Mouse (Mus musculus) spleen, adult 2 months (tissue): ENCODE measurements around the gene Zfp260. TPM values are rescaled to one million over a fixed set of nuclear protein-coding genes. Genes with fewer than 3 reads are reported as not detected.
A peak's percentile ranks its signal among the peaks of the same experiment; 100 is the strongest.

Experiments used
- DNase-seq, 2 experiments: peaks; one replicate each; pipeline versions ENCODE4 v3.0.0 to v3.0.0-alpha.2; 2012 to 2021; ENCODE audit warnings: low spot score in 2 of 2, low read depth in 1 of 2
- H3K27ac ChIP-seq: fragments of 200-500 bp; 2 replicates; pipeline ENCODE4 v1.5.1; 2012; ENCODE audit warnings: low read length, inconsistent platforms; ENCODE audit not compliant: insufficient read depth
- H3K27me3 ChIP-seq: fragments of 200-500 bp; 2 replicates; pipeline ENCODE4 v1.6.1; 2012; ENCODE audit warnings: mild to moderate bottlenecking, moderate library complexity, low read length, inconsistent platforms; ENCODE audit not compliant: control insufficient read depth, insufficient read depth
- H3K36me3 ChIP-seq: fragments of 200-500 bp; 2 replicates; pipeline ENCODE4 v1.6.1; 2012; ENCODE audit warnings: mild to moderate bottlenecking, low read length, inconsistent platforms; ENCODE audit not compliant: control insufficient read depth, insufficient read depth
- H3K4me1 ChIP-seq: fragments of 200-500 bp; 2 replicates; pipeline ENCODE4 v1.6.1; 2011; ENCODE audit warnings: inconsistent platforms; ENCODE audit not compliant: control insufficient read depth, insufficient read depth, insufficient read length
- H3K4me3 ChIP-seq: fragments of 200-500 bp; 2 replicates; pipeline ENCODE4 v1.5.1; 2011; ENCODE audit warnings: mild to moderate bottlenecking, inconsistent platforms; ENCODE audit not compliant: insufficient read depth, insufficient read length; ENCODE audit errors: extremely low read depth
- CTCF ChIP-seq: fragments of 200-500 bp; IDR thresholded peaks from 2 replicates; pipeline ENCODE4 v1.5.1; 2011; ENCODE audit warnings: mild to moderate bottlenecking, inconsistent platforms; ENCODE audit not compliant: insufficient read depth, insufficient read length, insufficient replicate concordance; ENCODE audit errors: extremely low read depth
- POLR2A ChIP-seq: fragments of 200-500 bp; IDR thresholded peaks from 2 replicates; pipeline ENCODE4 v1.6.1; 2011; ENCODE audit warnings: low read depth, low read length, inconsistent platforms
- WGBS: fragments of 180-500 bp; shearing (Covaris S2); methylation state at CpG from one replicate; pipeline ENCODE4 v1.1.7; 2018; 5-methylcytosine and 5-hydroxymethylcytosine counted together
- polyA plus RNA-seq: library from polyadenylated mRNA; depleted of rRNA; stranded (reverse); fragments of >200 nt; gene quantifications from 2 replicates; pipeline ENCODE4 v1.2.3, GENCODE M21; 2012

Zfp260 gene
- polyA plus RNA-seq, 1 experiment = 11.3 TPM

- peaks cover 16% of the 10 kb centered on the region for H3K36me3 ChIP-seq
- 87% methylated on average over 5 of the region's 5 CpGs for WGBS
- no peak overlapping the region for H3K27ac ChIP-seq
- DNase-seq = no peak
- H3K4me1 ChIP-seq = no peaks in the 10 kb centered on the region
- TF ChIP-seq CTCF = no peak
- no peak for TF ChIP-seq POLR2A
- no peaks in the 10 kb centered on the region for H3K27me3 ChIP-seq
- H3K4me3 ChIP-seq = no peak overlapping the region
These were observed 30.0 kb upstream of the Zfp260 start for GRCm38 (mm10) chr7:30064622-30065021.

GRCm38 (mm10) chr7:30072146-30073028 lies 22.2 kb upstream of the Zfp260 start, which contains the start of gene Zfp82:
Gene Zfp82, minus strand, starts transcription at chr7:30072900.
- peak; percentile 52 for TF ChIP-seq POLR2A
- no peak for TF ChIP-seq CTCF
- DNase-seq = peak in 1 of 2 experiments; percentile 82
- 1% methylated on average over 50 of the region's 50 CpGs for whole genome bisulfite sequencing
- Histone ChIP-seq H3K27me3 (no peaks in the 10 kb centered on the region), H3K4me3 (peak within 1 kb of the TSS; percentile 99), H3K27ac (peak within 1 kb of the TSS; percentile 86), H3K4me1 (peaks cover 2% of the 10 kb centered on the region; the same call in 1 of the 2 replicates), H3K36me3 (peaks cover 5% of the 10 kb centered on the region)

- 62% methylated on average over 9 of the region's 9 CpGs for WGBS
- H3K4me1 ChIP-seq = peaks cover 2% of the 10 kb centered on the region; the same call in 1 of the 2 replicates
- TF ChIP-seq POLR2A = no peak
- no peak for TF ChIP-seq CTCF
These were observed 8.1 kb upstream of the Zfp260 start for GRCm38 (mm10) chr7:30086524-30086923.

GRCm38 (mm10) chr7:30089405-30089804 lies 5.2 kb upstream of the Zfp260 start:
- peaks cover 3% of the 10 kb centered on the region for H3K36me3 ChIP-seq
- peaks cover 2% of the 10 kb centered on the region; the same call in 1 of the 2 replicates for H3K4me1 ChIP-seq
- no peak overlapping the region for H3K27ac ChIP-seq
- H3K4me3 ChIP-seq = no peak overlapping the region
- TF ChIP-seq POLR2A (no peak), CTCF (no peak)
- H3K27me3 ChIP-seq = no peaks in the 10 kb centered on the region
- no peak for DNase-seq
- 35% methylated on average over 6 of the region's 6 CpGs for WGBS

More at GRCm38 (mm10) chr7:30086524-30086923, 8.1 kb upstream of the Zfp260 start:
- H3K36me3 ChIP-seq = peaks cover 3% of the 10 kb centered on the region
- H3K4me3 ChIP-seq = no peak overlapping the region
- H3K27ac ChIP-seq = no peak overlapping the region
- H3K27me3 ChIP-seq = no peaks in the 10 kb centered on the region
- DNase-seq = no peak

GRCm38 (mm10) chr7:30090092-30090969 lies 4.2 kb upstream of the Zfp260 start, which contains the start of the genes Gm26920 and Zfp566:
Gene Gm26920, minus strand, starts transcription at chr7:30090410.
Gene Zfp566, minus strand, starts transcription at chr7:30090527.
- DNase-seq = peak; percentile 94 to 97
- Histone ChIP-seq H3K27me3 (no peaks in the 10 kb centered on the region), H3K27ac (peak within 1 kb of the TSS; percentile 49), H3K4me1 (peaks cover 2% of the 10 kb centered on the region; the same call in 1 of the 2 replicates), H3K4me3 (peak within 1 kb of the TSS; percentile 82), H3K36me3 (peaks cover 2% of the 10 kb centered on the region)
- TF ChIP-seq CTCF (no peak), POLR2A (no peak)
- WGBS = under 1% methylated on average over 40 of the region's 40 CpGs

GRCm38 (mm10) chr7:30090970-30091585 lies 3.5 kb upstream of the Zfp260 start:
- WGBS = 5% methylated on average over 9 of the region's 9 CpGs
- H3K27me3 ChIP-seq = no peaks in the 10 kb centered on the region
- no peaks in the 10 kb centered on the region for H3K36me3 ChIP-seq
- peaks cover 2% of the 10 kb centered on the region; the same call in 1 of the 2 replicates for H3K4me1 ChIP-seq
- TF ChIP-seq POLR2A = no peak
- TF ChIP-seq CTCF = no peak
- H3K4me3 ChIP-seq = peak overlapping the region; percentile 40
- H3K27ac ChIP-seq = no peak overlapping the region
- DNase-seq = no peak
